Mouse (Mus musculus) cerebellum, adult 2 months (tissue): ENCODE measurements around the gene Borcs7.

ENCODE experiments used
- CTCF ChIP-seq: fragments of 200-500 bp; IDR thresholded peaks from 2 replicates; pipeline ENCODE4 v1.5.1; 2011; ENCODE audit warnings: low read depth, mild to moderate bottlenecking, control low read depth, low read length, moderate library complexity, borderline replicate concordance; ENCODE audit not compliant: insufficient read depth
- POLR2A ChIP-seq: fragments of 200-500 bp; IDR thresholded peaks from 2 replicates; pipeline ENCODE4 v1.6.1; 2011; ENCODE audit warnings: low read length, control low read depth, borderline replicate concordance; ENCODE audit not compliant: insufficient read depth

DNA sequence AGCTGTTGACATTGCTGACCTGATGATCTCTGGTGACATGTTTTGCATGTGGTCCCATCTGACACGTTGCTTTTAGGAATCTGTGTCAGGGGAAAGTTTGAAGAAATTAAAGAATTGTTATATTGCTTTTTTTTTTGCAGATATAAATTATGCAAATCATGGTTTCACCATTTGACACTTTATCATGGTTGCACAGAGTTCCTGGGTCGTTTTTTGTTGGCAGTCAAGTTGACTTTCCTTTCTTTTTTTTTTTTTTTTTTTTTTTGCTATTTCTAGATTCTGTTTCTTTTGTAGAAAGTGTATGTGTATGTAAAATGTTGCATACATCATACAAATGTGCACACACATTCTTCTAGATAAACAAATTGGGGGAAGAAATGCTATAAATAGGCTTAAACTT, 1.4 kb downstream of the Borcs7 start:
- no peak for TF ChIP-seq CTCF
- TF ChIP-seq POLR2A = no peak
